8 mouse cellular contexts compared by ENCODE assay signal in genomic region chrX:74248651-74249050, GRCm38 (mm10). TPM values are rescaled to one million over a fixed set of nuclear protein-coding genes. Genes with fewer than 3 reads are reported as not detected.
A peak's percentile ranks its signal among the peaks of the same experiment; 100 is the strongest.
DNase-seq lines count a peak whose midpoint lies in the region; ATAC-seq and TF ChIP-seq lines count a peak whose summit lies in the region.

No protein-coding gene starts in this region.

- H3K36me3 ChIP-seq in embryonic facial prominence, embryonic 13.5 days = no peaks in the 10 kb centered on the region
- H3K36me3 ChIP-seq in hindbrain, embryonic 16.5 days (ENCODE audit: control insufficient read depth, insufficient read depth, low read length) = no peaks in the 10 kb centered on the region
- no peaks in the 10 kb centered on the region for H3K36me3 ChIP-seq in limb, embryonic 13.5 days
- no peaks in the 10 kb centered on the region for H3K36me3 ChIP-seq in midbrain, postnatal 0 days (ENCODE audit: insufficient read depth, low read length)

- WGBS in embryonic facial prominence, embryonic 13.5 days = 14% methylated on average over 3 of the region's 3 CpGs
- WGBS in hindbrain, embryonic 16.5 days = 6% methylated on average over 3 of the region's 3 CpGs
- 10% methylated on average over 3 of the region's 3 CpGs for WGBS in limb, embryonic 13.5 days
- WGBS in midbrain, postnatal 0 days = 20% methylated on average over 3 of the region's 3 CpGs

- peak; percentile 27 to 42 for DNase-seq in frontal cortex, postnatal 36 days (ENCODE audit: low spot score in 2 of 2)
- peak; percentile 60 for DNase-seq in adrenal gland, adult 2 months
- peak; percentile 57 for DNase-seq in midbrain, postnatal 0 days (ENCODE audit: low spot score)
- peak; percentile 58 for DNase-seq in thymus, postnatal 0 days (ENCODE audit: low spot score)

- H3K9me3 ChIP-seq in embryonic facial prominence, embryonic 13.5 days = no peaks in the 10 kb centered on the region
- H3K9me3 ChIP-seq in hindbrain, embryonic 16.5 days (ENCODE audit: control insufficient read depth, low read length) = no peaks in the 10 kb centered on the region
- no peaks in the 10 kb centered on the region for H3K9me3 ChIP-seq in limb, embryonic 13.5 days
- no peaks in the 10 kb centered on the region for H3K9me3 ChIP-seq in midbrain, postnatal 0 days (ENCODE audit: low read length)

- peak; percentile 65 for TF ChIP-seq CTCF in midbrain, postnatal 0 days (IDR thresholded peaks at IDR 0.05)

- peak overlapping the region; percentile 74; the same call in 1 of the 2 replicates for H3K9ac ChIP-seq in embryonic facial prominence, embryonic 13.5 days
- no peak overlapping the region for H3K9ac ChIP-seq in hindbrain, embryonic 16.5 days (ENCODE audit: low read depth, low read length)
- no peak overlapping the region for H3K9ac ChIP-seq in limb, embryonic 13.5 days
- no peak overlapping the region for H3K9ac ChIP-seq in midbrain, postnatal 0 days (replicated peaks; ENCODE audit: low read length, poor library complexity, severe bottlenecking)

- H3K27me3 ChIP-seq in embryonic facial prominence, embryonic 13.5 days = no peaks in the 10 kb centered on the region
- H3K27me3 ChIP-seq in hindbrain, embryonic 16.5 days (replicated peaks; ENCODE audit: control insufficient read depth, insufficient read depth, low read length) = no peaks in the 10 kb centered on the region
- H3K27me3 ChIP-seq in limb, embryonic 13.5 days = no peaks in the 10 kb centered on the region
- H3K27me3 ChIP-seq in midbrain, postnatal 0 days (ENCODE audit: insufficient read depth, low read length) = no peaks in the 10 kb centered on the region

- ATAC-seq in frontal cortex, adult (ENCODE audit: low TSS enrichment) = no peak
- no peak for ATAC-seq in embryonic facial prominence, embryonic 13.5 days (ENCODE audit: insufficient number of reproducible peaks, insufficient read depth, low FRiP score, low TSS enrichment, low read depth)
- no peak for ATAC-seq in hindbrain, embryonic 16.5 days
- peak; percentile 48 for ATAC-seq in limb, embryonic 13.5 days (ENCODE audit: low FRiP score, low read depth)
- no peak for ATAC-seq in midbrain, postnatal 0 days (ENCODE audit: low FRiP score)

- H3K27ac ChIP-seq in embryonic facial prominence, embryonic 13.5 days = peak overlapping the region; percentile 76
- no peak overlapping the region for H3K27ac ChIP-seq in hindbrain, embryonic 16.5 days (ENCODE audit: low read depth, low read length)
- H3K27ac ChIP-seq in limb, embryonic 13.5 days = peak overlapping the region; percentile 73
- H3K27ac ChIP-seq in midbrain, postnatal 0 days (ENCODE audit: low read depth, low read length) = no peak overlapping the region

- peak overlapping the region; percentile 61 for H3K4me2 ChIP-seq in embryonic facial prominence, embryonic 13.5 days
- peak overlapping the region; percentile 68 for H3K4me2 ChIP-seq in hindbrain, embryonic 16.5 days (ENCODE audit: low read length)
- H3K4me2 ChIP-seq in limb, embryonic 13.5 days (replicated peaks) = peak overlapping the region; percentile 64
- peak overlapping the region; percentile 57; the same call in 1 of the 2 replicates for H3K4me2 ChIP-seq in midbrain, postnatal 0 days (ENCODE audit: low read depth, low read length, poor library complexity, severe bottlenecking)

- peaks cover 8% of the 10 kb centered on the region for H3K4me1 ChIP-seq in embryonic facial prominence, embryonic 13.5 days
- H3K4me1 ChIP-seq in hindbrain, embryonic 16.5 days (ENCODE audit: control insufficient read depth, insufficient read depth, low read depth, low read length) = peaks cover 4% of the 10 kb centered on the region
- H3K4me1 ChIP-seq in limb, embryonic 13.5 days = peaks cover 8% of the 10 kb centered on the region
- no peaks in the 10 kb centered on the region for H3K4me1 ChIP-seq in midbrain, postnatal 0 days (ENCODE audit: insufficient read depth, low read length)

- peak overlapping the region; percentile 44 for H3K4me3 ChIP-seq in embryonic facial prominence, embryonic 13.5 days
- peak overlapping the region; percentile 47; the same call in 1 of the 2 replicates for H3K4me3 ChIP-seq in hindbrain, embryonic 16.5 days (ENCODE audit: low read length)
- H3K4me3 ChIP-seq in limb, embryonic 13.5 days = peak overlapping the region; percentile 43; the same call in 1 of the 2 replicates
- no peak overlapping the region for H3K4me3 ChIP-seq in midbrain, postnatal 0 days (ENCODE audit: low read depth, low read length)

RNA-seq across cellular contexts. Expression of gene Flna, which starts 1.0 kb away (rescaled TPM):
- 100 to 1,000 TPM; 120 to 195 TPM for total RNA-seq in adrenal gland, adult 2 months (2021)
- 134 and 139 TPM in 2 replicates for polyA plus RNA-seq in adrenal gland, adult 2 months (2012; rRNA removed)
- polyA plus RNA-seq in embryonic facial prominence, embryonic 13.5 days (2015; fragmentation: Nextera tagmentation; extraction: Ambion mirVana) = 289 and 307 TPM in 2 replicates
- polyA plus RNA-seq in hindbrain, embryonic 16.5 days (2015; fragmentation: Nextera tagmentation; extraction: Ambion mirVana) = 77.4 and 103 TPM in 2 replicates
- polyA plus RNA-seq in limb, embryonic 13.5 days (2015; fragmentation: Nextera tagmentation; extraction: Ambion mirVana) = 275 and 314 TPM in 2 replicates
- total RNA-seq in midbrain, postnatal 0 days (2014; rRNA removed) = 219 and 282 TPM in 2 replicates
- 52.8 and 54.8 TPM in 2 replicates for polyA plus RNA-seq in midbrain, postnatal 0 days (2015; fragmentation: Nextera tagmentation; extraction: Ambion mirVana)
- 108 and 110 TPM in 2 replicates for polyA plus RNA-seq in thymus, postnatal 0 days (2015; fragmentation: Nextera tagmentation; extraction: Ambion mirVana)

RNA-seq across cellular contexts. Expression of gene Emd, which starts 5.8 kb away (rescaled TPM):
- total RNA-seq in adrenal gland, adult 2 months (2021) = 100 to 1,000 TPM in 1 of 2 experiments, 10 to 100 TPM in 1; 53.9 to 170 TPM
- 68.7 and 74.1 TPM in 2 replicates for polyA plus RNA-seq in adrenal gland, adult 2 months (2012; rRNA removed)
- polyA plus RNA-seq in embryonic facial prominence, embryonic 13.5 days (2015; fragmentation: Nextera tagmentation; extraction: Ambion mirVana) = 28.9 and 31.6 TPM in 2 replicates
- polyA plus RNA-seq in hindbrain, embryonic 16.5 days (2015; fragmentation: Nextera tagmentation; extraction: Ambion mirVana) = 13.1 and 14.8 TPM in 2 replicates
- polyA plus RNA-seq in limb, embryonic 13.5 days (2015; fragmentation: Nextera tagmentation; extraction: Ambion mirVana) = 26.7 and 27.8 TPM in 2 replicates
- 58.0 and 70.0 TPM in 2 replicates for total RNA-seq in midbrain, postnatal 0 days (2014; rRNA removed)
- 16.3 and 18.2 TPM in 2 replicates for polyA plus RNA-seq in midbrain, postnatal 0 days (2015; fragmentation: Nextera tagmentation; extraction: Ambion mirVana)
- 19.6 and 22.5 TPM in 2 replicates for polyA plus RNA-seq in thymus, postnatal 0 days (2015; fragmentation: Nextera tagmentation; extraction: Ambion mirVana)

RNA-seq across cellular contexts. Expression of gene Rpl10, which starts 22.0 kb away (rescaled TPM):
- 100 to 1,000 TPM; 220 to 443 TPM for total RNA-seq in adrenal gland, adult 2 months (2021)
- polyA plus RNA-seq in adrenal gland, adult 2 months (2012; rRNA removed) = 692 and 707 TPM in 2 replicates
- polyA plus RNA-seq in embryonic facial prominence, embryonic 13.5 days (2015; fragmentation: Nextera tagmentation; extraction: Ambion mirVana) = 776 and 892 TPM in 2 replicates
- 342 and 444 TPM in 2 replicates for polyA plus RNA-seq in hindbrain, embryonic 16.5 days (2015; fragmentation: Nextera tagmentation; extraction: Ambion mirVana)
- 828 and 885 TPM in 2 replicates for polyA plus RNA-seq in limb, embryonic 13.5 days (2015; fragmentation: Nextera tagmentation; extraction: Ambion mirVana)
- total RNA-seq in midbrain, postnatal 0 days (2014; rRNA removed) = 2,035 and 2,080 TPM in 2 replicates
- 390 and 408 TPM in 2 replicates for polyA plus RNA-seq in midbrain, postnatal 0 days (2015; fragmentation: Nextera tagmentation; extraction: Ambion mirVana)
- 838 and 891 TPM in 2 replicates for polyA plus RNA-seq in thymus, postnatal 0 days (2015; fragmentation: Nextera tagmentation; extraction: Ambion mirVana)

RNA-seq across cellular contexts. Expression of gene Taz, which starts 33.1 kb away (rescaled TPM):
- total RNA-seq in adrenal gland, adult 2 months (2021) = 10 to 100 TPM; 56.6 to 74.2 TPM
- 126 and 136 TPM in 2 replicates for polyA plus RNA-seq in adrenal gland, adult 2 months (2012; rRNA removed)
- polyA plus RNA-seq in embryonic facial prominence, embryonic 13.5 days (2015; fragmentation: Nextera tagmentation; extraction: Ambion mirVana) = 92.8 and 94.8 TPM in 2 replicates
- polyA plus RNA-seq in hindbrain, embryonic 16.5 days (2015; fragmentation: Nextera tagmentation; extraction: Ambion mirVana) = 78.4 and 79.0 TPM in 2 replicates
- 91.0 and 92.2 TPM in 2 replicates for polyA plus RNA-seq in limb, embryonic 13.5 days (2015; fragmentation: Nextera tagmentation; extraction: Ambion mirVana)
- 44.4 and 49.2 TPM in 2 replicates for total RNA-seq in midbrain, postnatal 0 days (2014; rRNA removed)
- polyA plus RNA-seq in midbrain, postnatal 0 days (2015; fragmentation: Nextera tagmentation; extraction: Ambion mirVana) = 65.9 and 69.8 TPM in 2 replicates
- polyA plus RNA-seq in thymus, postnatal 0 days (2015; fragmentation: Nextera tagmentation; extraction: Ambion mirVana) = 66.0 and 71.6 TPM in 2 replicates

RNA-seq across cellular contexts. Expression of gene Dnase1l1, which starts 33.5 kb away (rescaled TPM):
- total RNA-seq in adrenal gland, adult 2 months (2021) = 10 to 100 TPM; 13.1 to 13.5 TPM
- polyA plus RNA-seq in adrenal gland, adult 2 months (2012; rRNA removed) = 7.5 and 9.5 TPM in 2 replicates
- polyA plus RNA-seq in embryonic facial prominence, embryonic 13.5 days (2015; fragmentation: Nextera tagmentation; extraction: Ambion mirVana) = 11.3 and 14.9 TPM in 2 replicates
- polyA plus RNA-seq in hindbrain, embryonic 16.5 days (2015; fragmentation: Nextera tagmentation; extraction: Ambion mirVana) = 4.4 and 4.7 TPM in 2 replicates
- 11.7 and 12.0 TPM in 2 replicates for polyA plus RNA-seq in limb, embryonic 13.5 days (2015; fragmentation: Nextera tagmentation; extraction: Ambion mirVana)
- total RNA-seq in midbrain, postnatal 0 days (2014; rRNA removed) = 3.8 and 7.5 TPM in 2 replicates
- polyA plus RNA-seq in midbrain, postnatal 0 days (2015; fragmentation: Nextera tagmentation; extraction: Ambion mirVana) = 3.0 and 3.3 TPM in 2 replicates
- polyA plus RNA-seq in thymus, postnatal 0 days (2015; fragmentation: Nextera tagmentation; extraction: Ambion mirVana) = 8.1 and 9.0 TPM in 2 replicates

Comparison
In these comparisons a context has a peak if more than half of its experiments do, and no peak if none do; other contexts are left out.
1. H3K27ac ChIP-seq: peak in embryonic facial prominence, embryonic 13.5 days (single experiment) and limb, embryonic 13.5 days (single experiment); none in hindbrain, embryonic 16.5 days (single experiment) and midbrain, postnatal 0 days (single experiment).
2. Peak in every context shown above with its lines, with median percentiles within 50 percentile points of each other: DNase-seq and H3K4me2 ChIP-seq.